Mouse (Mus musculus) right cerebral cortex, postnatal 25 days (tissue): ENCODE data around the gene Tac4.

ENCODE experiments used
- DNase-seq: peaks from one replicate; pipeline ENCODE4 v3.0.0; 2022

The Tac4 gene

GRCm38 (mm10) chr11:95263816-95264454 lies 2.6 kb downstream of the Tac4 start:
- no peak for DNase-seq

- no peak for DNase-seq
These were observed 3.2 kb downstream of the Tac4 start for GRCm38 (mm10) chr11:95264455-95265013.

- no peak for DNase-seq
These were observed 5.4 kb downstream of the Tac4 start for GRCm38 (mm10) chr11:95266540-95267245.

GRCm38 (mm10) chr11:95273661-95274060 lies 12.3 kb downstream of the Tac4 start:
- DNase-seq: no peak

GRCm38 (mm10) chr11:95274613-95275012 lies 13.3 kb downstream of the Tac4 start:
- no peak for DNase-seq

GRCm38 (mm10) chr11:95276056-95276455 lies 14.7 kb downstream of the Tac4 start:
- no peak for DNase-seq

GRCm38 (mm10) chr11:95279061-95279659 lies 17.8 kb downstream of the Tac4 start:
- no peak for DNase-seq

- no peak for DNase-seq
These were observed 21.0 kb downstream of the Tac4 start for GRCm38 (mm10) chr11:95282331-95282730.

GRCm38 (mm10) chr11:95291998-95292397 lies 30.7 kb downstream of the Tac4 start:
- DNase-seq: no peak

- DNase-seq: no peak
These were observed 31.8 kb downstream of the Tac4 start for GRCm38 (mm10) chr11:95293017-95293624.

GRCm38 (mm10) chr11:95295736-95296135 lies 34.4 kb downstream of the Tac4 start:
- DNase-seq: no peak

GRCm38 (mm10) chr11:95298146-95298545 lies 36.8 kb downstream of the Tac4 start:
- DNase-seq: no peak

GRCm38 (mm10) chr11:95299886-95300285 lies 38.6 kb downstream of the Tac4 start:
- no peak for DNase-seq

GRCm38 (mm10) chr11:95301772-95302171 lies 40.4 kb downstream of the Tac4 start:
- no peak for DNase-seq

- no peak for DNase-seq
These were observed 44.3 kb downstream of the Tac4 start for GRCm38 (mm10) chr11:95305600-95305999.

GRCm38 (mm10) chr11:95307526-95307925 lies 46.2 kb downstream of the Tac4 start:
- DNase-seq: no peak

GRCm38 (mm10) chr11:95309510-95310006 lies 48.2 kb downstream of the Tac4 start:
- peak; percentile 97 for DNase-seq

- DNase-seq: peak; percentile 98
These were observed 48.8 kb downstream of the Tac4 start, which contains the start of gene Kat7 for GRCm38 (mm10) chr11:95310007-95310647. Gene Kat7, minus strand, starts transcription at chr11:95310246.

GRCm38 (mm10) chr11:95310648-95311424 lies 49.5 kb downstream of the Tac4 start:
- no peak for DNase-seq

GRCm38 (mm10) chr11:95311425-95311807 lies 50.1 kb downstream of the Tac4 start:
- DNase-seq: no peak

- no peak for DNase-seq
These were observed 54.1 kb downstream of the Tac4 start for GRCm38 (mm10) chr11:95315215-95315955.
